23 mouse cellular contexts compared by ENCODE assay signal in the genomic region with DNA sequence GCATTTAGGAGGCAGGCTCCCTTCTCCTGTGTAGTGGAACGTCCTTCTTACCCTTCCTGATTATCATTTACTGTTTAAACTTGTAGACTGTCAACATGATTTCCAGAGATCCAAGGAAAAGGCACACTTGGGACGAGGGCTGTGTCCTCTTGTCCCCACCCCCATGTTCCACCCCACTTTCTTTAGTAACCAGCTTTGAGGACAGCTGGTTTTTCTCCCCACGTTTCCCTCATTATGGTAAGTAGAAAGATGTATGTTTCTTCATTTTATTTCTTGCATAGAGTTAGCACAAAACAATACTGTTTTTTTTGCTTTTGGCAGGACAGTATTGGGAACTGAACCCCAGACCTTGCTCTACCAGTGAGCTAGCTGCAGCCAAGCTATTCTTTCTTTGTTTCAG. TPM values are rescaled to one million over a fixed set of nuclear protein-coding genes. Genes with fewer than 3 reads are reported as not detected.
"Had no signal": no experiment of that assay in that cellular context is flagged by ENCODE, and none has a peak within 500 bp of the region (broad histone marks: within the 10 kb centered on the region; RNA-seq: fewer than 3 reads in every experiment).

No protein-coding gene starts in this region.

- DNase-seq: heart, postnatal 10 days; heart, postnatal 14 days; heart, postnatal 36 days; heart, postnatal 4 days; kidney, adult 11 months; kidney, adult 18-20 months; kidney, adult 2 months; kidney, adult 8-10 months; kidney, adult 9 months; kidney, postnatal 10 days; kidney, postnatal 14 days; kidney, postnatal 25 days; kidney, postnatal 36 days; kidney, postnatal 4 days; layer of hippocampus, adult 9-11 months; layer of hippocampus, postnatal 36 days had no signal

- ATAC-seq: hindbrain, embryonic 16.5 days; hindbrain, postnatal 0 days; inflammation-experienced regulatory T-cells, adult 6 months; intestine, embryonic 15.5 days; intestine, embryonic 16.5 days; intestine, postnatal 0 days had no signal

RNA-seq across cellular contexts. Expression of a gene that starts 34.8 kb away (rescaled TPM):
- total RNA-seq: hematopoietic stem cell, adult 5-6 weeks had no signal
